Mouse (Mus musculus) left cerebral cortex, adult 9 months (tissue): ENCODE measurements around the gene Mmp24.

Experiments
- DNase-seq, 2 experiments: peaks; one replicate each; pipeline ENCODE4 v3.0.0; 2022; ENCODE audit warnings: low spot score in 2 of 2

Gene Mmp24

DNA sequence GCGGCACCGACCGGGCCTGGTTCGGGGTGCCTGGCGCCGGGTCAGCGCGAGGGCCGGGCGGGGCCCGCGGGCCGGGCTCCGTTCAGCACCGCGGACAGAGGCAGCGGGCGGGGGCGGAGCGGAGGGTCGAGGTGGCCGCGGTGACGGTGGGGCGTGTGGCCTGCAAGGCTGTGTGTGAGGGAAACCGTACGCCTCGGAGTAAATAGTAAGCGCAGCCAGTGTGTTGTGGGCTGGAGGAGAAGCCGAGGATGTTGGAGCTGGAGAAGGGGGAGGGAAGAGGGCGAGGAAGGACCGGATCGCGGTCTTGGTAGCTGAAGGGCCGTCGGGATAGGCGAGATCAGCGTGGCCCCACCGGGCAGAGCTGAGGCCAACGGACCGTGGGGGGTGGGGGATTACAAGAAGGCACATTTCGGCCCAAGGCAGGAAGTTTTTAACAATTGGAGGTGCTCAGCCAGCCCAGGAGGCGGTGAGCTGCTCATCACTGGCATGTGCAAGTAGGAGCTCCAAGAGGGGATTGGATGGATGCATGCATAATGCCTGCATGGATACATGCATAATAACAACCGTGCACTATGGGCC is 632 bp downstream of the Mmp24 start:
- peak in 1 of 2 experiments; percentile 48 for DNase-seq

DNA sequence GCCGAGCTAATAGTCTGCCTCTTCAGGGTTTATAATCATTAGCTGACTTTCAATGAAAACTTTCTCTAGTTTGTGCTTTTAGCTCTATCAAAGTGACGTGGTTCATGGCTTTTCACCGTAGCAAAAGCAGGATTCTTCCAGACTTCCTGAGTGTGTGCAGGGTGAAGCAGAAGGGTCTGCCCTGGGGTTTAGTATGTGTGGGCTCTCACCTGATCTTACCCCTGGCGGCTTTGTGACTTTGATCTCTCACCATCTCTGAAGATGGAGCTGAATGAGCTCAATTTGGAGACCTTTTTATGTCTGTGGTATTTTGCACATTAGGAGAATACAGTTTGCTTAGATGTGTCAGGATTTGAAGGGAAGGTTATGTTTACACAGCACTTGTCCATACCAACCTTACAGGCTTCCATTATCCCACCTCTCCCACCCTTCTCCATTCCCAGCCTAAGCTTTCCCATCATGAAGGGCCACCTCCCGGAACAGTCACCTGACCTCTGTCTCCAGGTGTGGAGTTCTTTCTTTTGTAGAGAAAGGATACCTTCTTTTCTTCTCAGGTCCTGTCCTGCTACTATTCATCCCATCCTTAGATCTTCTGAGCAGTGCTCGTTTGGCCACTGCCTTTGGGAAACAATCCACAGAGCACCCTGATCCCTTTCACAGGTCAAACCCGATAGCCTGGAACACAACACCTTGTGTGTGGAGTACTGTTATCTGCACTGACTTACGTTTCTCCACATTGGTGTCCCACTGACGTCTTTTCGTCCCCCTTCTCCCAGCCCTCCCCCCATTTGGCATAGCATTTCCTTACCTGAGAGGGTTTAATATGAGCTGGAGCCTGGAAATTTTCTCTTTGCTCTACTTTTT is 1.9 kb downstream of the Mmp24 start:
- DNase-seq: no peak

DNA sequence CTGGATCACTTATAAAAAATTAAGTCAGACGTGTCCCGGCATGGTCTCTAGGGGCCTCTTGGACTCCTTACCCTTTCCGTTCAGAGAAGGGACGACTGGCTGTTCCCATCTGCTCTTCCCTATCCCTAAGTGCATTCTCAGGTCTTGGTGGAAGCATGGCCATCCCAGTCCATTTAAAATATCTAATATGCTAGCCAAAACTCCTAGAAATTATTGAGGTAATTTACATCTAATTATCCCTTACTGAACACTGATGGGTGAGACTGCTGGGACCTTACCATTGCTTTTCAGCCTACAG is 2.5 kb downstream of the Mmp24 start:
- no peak for DNase-seq

DNA sequence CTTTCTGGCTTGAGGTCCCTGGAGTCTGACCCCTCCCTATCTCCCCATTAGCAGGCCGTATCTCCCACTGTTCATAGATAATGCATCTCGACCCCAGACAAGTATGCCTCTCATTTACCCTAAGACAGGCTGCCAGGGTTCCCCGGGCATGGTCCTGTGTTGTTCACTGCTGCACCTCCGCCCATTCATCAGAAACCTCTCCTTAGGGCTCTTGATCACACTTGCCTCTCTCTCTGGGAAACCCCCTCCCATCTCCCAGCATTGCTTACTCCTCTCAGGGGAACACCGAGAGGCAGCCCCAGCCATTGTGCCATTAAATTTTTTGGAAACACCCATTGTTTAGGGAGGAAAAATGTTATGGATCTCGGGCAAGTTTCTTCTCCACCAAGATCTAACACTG is 2.9 kb downstream of the Mmp24 start:
- DNase-seq: no peak

DNA sequence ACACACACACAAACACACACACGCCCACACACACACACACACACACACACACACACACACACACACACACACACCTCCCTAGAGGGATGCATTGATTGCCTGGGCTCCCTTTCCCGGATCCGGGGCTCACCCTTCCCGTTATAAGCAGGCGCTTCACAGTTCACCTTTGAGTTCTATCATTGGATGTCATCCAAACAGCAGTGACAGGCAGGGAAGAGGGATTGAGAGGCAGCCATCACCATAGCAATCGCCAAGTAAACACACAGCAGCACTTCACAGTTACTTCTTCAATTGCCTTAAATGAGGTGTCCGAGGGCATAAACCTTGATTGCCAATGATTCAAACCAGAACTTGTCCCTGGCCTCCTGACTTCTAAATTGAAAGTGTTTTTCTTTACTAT is 3.9 kb downstream of the Mmp24 start:
- DNase-seq: no peak

DNA sequence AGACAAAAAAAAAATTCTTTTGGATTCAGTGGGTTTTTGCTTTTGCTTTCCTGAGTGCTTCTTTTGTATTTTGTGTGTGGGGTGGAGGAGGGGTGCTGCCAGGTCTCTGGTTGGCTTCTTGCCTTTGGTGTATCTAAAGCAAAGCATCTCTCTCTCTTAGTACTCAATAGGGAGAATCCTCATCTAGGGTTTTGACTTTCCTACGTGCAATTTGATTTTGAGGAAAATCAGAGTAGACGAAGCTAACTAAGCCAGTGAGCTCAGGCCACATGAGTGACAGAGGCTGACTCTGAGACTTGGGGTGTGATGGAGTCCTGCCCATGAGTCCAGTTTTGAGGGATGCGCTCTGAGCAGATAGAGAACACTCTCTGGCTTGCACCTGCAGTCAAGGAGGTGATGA is 4.4 kb downstream of the Mmp24 start:
- DNase-seq: no peak

DNA sequence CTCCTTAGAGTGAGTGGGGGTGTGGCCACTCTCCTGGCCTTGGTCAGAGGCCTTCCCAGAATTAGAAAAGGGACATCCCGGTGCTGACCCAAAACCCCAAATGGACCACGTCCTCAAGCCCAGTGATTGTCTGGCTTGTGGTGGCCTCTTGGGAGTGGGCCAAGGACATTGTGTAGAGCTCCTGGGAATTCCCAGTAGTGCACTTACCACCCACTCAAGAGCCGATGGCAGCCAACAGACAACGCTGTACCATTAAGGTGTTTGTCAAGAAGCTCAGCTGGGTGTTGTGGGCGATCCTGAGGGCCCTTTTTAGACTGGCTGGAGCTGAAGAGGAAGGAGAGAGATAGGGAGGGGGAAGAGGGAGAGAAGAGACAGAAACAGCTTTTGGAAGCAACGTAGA is 9.4 kb downstream of the Mmp24 start:
- DNase-seq: peak; percentile 53 to 70

DNA sequence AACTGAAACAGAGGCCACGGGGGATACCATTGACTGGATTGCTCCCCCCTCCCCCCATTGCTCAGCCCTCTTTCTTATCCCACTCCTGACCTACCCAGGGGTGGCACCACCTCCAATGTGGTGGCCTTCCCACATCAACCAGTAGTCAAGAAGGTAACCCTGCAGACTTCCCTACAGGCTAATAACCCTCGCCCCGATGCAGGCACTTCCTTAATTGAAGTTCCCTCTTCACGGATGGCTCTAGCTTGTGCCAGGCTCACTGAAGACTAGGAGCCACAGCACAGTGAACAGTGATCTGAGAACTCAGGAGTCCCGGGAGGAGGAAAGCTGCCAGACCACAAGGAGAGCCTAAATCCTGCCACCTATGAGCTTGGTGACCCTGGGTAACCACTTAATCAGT is 11.8 kb downstream of the Mmp24 start:
- no peak for DNase-seq

DNA sequence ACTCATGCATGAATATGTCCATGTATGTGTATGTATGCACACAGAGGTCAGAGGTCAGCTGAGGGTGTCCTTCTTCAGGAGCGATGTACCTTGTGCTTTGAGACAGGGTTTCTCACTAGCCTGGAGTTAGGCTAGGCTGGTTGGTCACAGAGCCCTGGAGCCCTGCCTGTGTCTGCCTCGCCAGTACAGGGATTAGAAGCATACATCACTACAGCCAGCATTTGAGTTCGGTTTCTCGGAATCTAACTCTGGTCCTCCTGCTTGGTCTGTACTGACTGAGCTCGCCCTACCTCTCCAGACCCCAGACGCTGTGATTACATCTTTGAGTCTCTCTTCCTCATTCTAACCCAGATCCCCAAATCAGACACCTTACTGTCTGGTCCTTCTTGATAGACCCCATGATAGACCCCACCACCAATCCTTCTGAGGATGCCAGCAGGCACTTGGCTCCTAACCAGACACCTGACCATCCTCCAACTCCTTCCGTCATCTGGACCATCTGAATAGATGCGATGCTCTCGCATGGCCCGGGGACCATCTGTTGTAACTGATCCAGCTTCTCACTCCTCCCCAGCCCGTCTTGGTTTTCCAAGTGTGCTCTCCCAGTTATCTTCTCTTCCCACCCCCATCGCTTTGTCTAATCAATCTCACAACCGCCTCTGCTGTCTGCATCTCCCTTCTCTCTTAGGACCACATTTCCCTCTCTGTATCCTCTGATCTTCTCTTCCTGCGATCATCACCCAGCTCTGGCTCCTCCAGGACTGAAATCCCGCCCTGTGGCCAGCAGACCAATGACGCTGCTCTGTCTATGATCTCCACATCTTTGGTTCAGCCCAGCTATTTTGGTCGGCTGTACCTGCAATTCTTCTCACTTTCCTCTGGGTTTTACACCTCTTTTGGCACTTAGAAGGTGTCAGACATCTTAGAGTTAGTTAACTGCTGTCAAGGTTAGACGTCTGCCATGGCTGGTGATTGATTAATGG is 13.1 kb downstream of the Mmp24 start:
- DNase-seq: no peak

DNA sequence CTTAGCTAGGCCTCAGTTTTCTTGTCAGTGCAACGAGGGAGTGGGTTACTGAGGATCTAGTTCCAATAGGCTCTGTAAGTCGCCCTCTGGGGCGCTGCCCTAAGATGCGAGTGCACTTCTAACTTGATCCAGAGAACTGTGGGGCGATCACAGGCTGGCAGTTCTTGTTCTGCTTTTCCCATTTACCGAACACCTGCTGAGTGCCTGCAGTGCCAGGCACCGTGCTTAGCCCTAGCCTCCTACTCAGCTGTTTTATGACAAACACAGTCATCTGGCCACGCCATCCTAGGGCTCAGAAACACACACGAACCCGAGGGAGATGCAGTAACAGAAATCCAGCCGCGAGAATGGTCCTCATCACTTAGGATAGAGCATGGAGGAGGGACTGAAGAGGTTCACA is 17.8 kb downstream of the Mmp24 start:
- DNase-seq: no peak

DNA sequence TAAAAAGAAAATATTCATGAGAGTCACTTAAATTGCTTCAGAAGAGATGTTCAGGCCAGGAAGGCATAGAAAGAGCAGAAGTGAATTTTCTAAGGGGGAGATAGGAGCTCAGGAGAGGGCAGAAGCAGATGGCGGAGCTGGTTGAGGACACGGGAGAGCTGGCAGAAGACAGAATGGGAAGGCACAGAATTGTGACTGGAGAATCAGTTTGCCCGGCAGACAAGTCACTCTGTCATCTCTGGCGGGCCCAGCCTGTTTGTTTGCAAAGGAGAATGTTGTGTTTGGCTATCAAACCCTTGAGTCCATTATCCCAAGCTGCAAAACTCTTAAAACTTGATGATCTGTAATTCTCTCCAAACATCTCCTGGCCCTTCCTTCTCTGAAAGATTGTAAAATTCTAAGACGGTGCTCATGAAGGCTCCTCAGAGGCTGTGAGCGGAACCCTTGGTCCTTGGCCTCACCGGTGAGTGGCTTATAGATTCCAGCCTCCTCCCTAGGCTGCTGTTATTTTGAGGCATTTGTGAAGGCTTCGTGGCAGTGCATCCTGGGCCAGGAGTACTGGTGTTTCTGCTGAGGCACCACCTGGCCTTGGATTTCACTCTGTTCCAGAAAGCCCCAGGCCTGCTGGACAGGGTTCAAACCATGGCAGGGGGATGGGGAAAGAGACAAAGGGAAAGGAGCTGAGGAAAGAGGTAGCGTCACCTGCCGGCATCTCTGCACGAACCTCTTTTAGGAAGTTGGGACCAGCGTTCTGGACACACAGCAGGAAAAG is 19.7 kb downstream of the Mmp24 start:
- no peak for DNase-seq

DNA sequence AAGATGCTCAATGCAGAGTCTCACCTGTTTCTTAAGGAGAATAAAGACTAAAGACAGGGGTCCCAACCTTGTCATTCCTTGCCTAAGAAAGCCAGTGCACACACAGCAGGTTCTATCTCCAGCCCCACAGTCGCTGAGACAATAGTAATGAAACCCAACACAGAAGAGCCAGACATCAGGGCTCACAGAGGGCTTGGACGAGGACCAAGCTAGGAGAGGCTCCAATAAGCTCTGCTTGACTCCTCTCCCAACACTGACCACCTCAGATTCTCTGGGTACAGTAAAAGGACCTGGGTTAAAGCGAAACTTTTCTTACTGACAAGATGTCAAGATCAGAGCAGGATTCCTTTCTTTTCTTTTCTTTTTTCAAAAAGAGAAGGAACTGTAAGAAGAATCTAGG is 23.5 kb downstream of the Mmp24 start:
- no peak for DNase-seq

DNA sequence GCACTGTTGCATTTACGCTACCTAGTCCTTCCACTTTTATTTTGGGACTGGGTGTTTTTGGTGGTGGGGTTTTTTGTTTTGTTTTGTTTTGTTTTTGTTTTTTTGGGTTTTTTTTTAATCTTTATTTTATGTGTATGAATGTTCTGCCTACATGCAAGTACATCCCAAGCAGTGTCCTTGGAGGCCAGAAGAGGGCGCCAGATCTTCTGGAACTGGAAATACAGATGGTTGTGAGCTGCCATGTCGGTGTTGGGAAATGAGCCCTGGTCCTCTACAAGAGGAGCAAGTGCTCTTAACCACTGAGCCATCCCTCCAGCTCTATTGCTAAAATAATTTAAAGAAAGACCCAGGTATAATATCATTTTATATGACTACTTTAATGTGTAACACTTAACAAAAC is 27.6 kb downstream of the Mmp24 start:
- DNase-seq: no peak

DNA sequence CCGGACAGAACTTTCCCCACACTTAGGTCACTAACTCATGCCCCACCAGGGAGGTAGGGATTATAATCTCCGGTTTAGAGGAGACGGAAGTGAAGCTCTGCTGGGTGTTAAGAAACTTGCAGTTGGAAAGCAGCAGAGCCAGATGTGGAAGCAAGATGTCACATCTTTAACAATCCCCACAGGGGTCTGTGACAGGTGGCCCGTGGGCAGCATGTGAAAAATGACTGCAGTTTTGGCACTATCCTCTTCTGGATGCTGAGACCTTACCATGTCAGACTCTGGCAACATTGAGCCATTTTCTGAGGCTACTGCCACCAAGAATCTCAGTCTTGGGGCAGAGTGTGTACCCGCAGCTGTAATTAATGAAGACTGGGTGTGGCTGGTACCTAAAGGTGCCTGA is 28.9 kb downstream of the Mmp24 start:
- no peak for DNase-seq

DNA sequence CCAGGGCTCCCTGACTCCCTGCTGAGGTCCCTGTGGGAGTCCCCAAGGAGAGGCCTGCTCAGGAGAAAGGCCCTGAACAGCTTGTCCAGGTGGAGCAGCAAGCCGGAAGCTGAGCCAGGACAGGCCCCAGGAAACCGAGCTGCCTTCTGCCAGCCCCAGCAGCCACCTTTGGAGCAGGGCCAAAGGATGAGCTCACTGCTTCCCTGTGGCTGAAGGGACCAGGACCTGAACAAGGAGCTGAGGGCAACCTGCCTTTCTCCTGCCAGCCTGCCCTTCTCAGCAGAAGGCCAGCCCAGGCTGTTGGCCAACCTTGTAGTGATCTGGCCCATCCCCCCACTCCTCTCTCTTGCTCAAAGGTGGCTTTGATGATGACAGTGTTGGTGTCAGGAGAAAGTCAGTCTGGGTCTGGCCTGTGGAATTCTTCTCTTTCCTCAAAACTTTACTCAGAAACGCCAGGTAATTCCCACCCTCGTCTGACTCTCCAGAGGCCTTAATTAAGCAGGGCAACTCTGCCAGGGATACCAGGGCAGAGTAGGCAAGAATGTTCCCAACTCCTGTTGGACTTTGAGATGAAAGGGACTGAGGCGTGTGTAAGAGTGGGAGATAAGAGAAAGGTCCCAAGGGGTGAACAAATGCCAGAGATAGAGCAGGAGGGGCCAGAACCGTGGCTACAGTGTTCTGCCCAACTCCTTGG is 30.2 kb downstream of the Mmp24 start:
- no peak for DNase-seq

DNA sequence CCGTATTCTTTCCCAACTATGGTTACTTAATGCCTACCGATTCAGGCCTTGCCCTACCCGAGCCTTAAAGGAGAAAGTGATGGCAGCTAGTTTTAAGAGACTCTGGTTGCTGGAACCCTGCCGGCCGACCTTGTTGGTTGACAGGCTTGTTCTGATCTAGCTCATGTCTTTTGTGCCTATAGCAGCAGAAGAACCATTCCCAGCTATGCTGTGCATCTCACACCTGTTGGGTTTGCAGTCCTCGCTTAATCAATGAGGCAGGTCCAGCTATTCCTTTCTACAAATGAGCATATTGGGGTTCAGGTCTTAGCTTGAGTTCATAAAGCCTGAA is 30.7 kb downstream of the Mmp24 start:
- DNase-seq: no peak

DNA sequence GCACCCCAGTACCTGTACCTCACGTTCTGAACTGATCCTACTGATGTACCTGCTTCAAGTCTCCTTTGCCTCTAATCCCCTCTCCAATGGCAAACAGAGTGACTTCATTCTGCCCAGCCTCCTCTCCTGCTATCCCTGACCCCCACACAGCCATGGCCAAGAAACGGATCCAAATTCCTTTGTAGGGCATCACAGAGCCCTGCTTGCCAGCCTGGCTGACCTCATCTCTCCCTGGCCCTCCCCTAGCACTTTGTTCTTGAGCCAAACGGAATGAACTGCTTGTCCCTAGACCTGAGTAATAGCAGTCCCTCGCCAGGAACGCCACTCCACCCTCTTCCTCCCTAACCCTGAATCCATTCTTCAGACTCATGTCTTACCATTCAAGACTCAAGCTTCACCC is 31.4 kb downstream of the Mmp24 start:
- no peak for DNase-seq

DNA sequence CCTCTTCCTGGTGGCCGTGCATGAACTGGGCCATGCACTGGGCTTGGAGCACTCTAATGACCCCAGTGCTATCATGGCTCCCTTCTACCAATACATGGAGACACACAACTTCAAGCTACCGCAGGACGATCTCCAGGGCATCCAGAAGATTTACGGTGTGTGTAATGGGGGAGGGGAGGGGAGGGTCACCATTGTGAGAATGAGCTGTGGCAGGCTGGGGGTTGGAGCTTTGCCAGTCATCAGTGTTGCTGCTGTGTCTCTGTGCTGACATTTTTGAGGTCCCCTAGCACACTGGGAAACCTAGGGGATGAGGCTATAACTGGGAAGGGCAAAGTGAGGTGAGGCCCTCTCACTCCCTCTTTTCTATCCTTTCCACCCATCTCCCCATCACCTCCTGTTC is 32.3 kb downstream of the Mmp24 start:
- DNase-seq: no peak

DNA sequence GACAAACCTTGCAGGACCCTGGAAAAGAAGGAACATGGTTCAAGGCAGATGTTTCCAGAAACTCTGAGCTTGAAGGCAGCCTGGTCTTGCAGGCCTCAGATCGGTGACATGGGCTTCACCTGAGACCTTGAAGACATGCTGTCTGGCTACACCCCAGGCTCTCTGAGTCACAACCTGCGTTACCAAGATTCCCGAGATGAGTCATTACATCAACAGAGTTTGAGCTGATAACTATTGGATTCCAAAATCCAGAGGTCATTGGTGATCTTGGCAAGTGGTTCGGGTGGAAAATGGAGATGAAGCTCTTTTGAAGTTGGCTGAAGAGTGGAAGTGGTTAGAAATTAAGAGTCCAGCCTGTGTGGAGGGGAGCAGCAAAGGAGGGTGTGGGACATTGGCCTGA is 34.5 kb downstream of the Mmp24 start:
- no peak for DNase-seq

DNA sequence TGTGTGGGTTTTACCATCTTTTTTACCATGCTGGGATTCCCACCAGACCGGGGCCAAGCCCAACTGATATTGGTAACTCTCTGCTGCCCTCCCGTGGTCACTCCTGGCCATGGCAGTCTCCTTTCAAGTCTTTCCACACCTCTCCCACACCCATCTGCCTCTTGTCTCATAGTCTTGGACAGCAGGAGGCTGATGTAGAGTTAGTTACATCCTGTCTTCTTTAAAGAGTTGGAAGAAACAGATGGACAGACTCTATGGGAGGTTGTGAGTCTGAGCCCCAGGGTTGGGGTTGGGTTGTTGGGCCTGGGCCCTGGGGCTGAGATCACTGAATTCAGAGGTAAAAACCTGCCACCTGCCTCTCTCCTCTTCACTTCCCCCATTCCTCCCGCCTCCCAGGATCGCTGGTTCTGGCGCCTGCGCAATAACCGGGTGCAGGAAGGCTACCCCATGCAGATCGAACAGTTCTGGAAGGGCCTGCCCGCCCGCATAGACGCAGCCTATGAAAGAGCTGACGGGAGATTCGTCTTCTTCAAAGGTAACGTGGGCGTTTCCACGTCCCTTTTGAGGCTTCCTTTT is 36.8 kb downstream of the Mmp24 start:
- peak; percentile 65 to 95 for DNase-seq

DNA sequence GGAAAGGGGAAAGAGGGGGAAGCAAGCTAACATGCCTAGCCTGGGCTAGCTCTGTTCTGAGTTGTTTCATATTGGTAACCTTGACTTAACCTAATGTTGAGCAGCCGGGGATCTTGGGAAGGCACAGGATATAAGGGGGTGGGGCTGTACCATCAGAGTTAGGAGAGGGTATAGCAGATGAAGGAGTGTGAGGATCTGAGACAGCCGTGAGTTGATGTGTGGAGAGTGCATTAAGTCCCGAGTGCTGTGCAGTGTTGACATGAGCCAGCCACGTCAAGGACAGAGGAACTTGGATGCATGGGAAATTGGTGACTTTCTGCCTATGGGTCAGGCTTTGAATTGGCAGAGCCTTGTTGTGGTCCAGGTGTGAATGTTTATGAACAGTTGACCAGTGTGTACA is 37.5 kb downstream of the Mmp24 start:
- no peak for DNase-seq
